Mouse (Mus musculus) forebrain, embryonic 12.5 days (tissue): ENCODE results near the gene Mier1. TPM values are rescaled to one million over a fixed set of nuclear protein-coding genes. Genes with fewer than 3 reads are reported as not detected.
A peak's percentile ranks its signal among the peaks of the same experiment; 100 is the strongest.

Source experiments
- ATAC-seq: fragments of 200-750 bp; cut with Nextera tagmentation; 2 replicates; pipeline ENCODE4 v1.8.0; 2017; ENCODE audit warnings: moderate TSS enrichment; ENCODE audit not compliant: low FRiP score
- H3K27ac ChIP-seq: fragments of 300-500 bp; sonication (generic); 2 replicates; pipeline ENCODE4 v1.5.1; 2016; ENCODE audit warnings: mild to moderate bottlenecking
- H3K27me3 ChIP-seq: fragments of 300-500 bp; sonication (generic); 2 replicates; pipeline ENCODE4 v1.6.1; 2016; ENCODE audit warnings: mild to moderate bottlenecking
- H3K36me3 ChIP-seq: fragments of 300-500 bp; sonication (generic); replicated peaks from 2 replicates; pipeline ENCODE4 v1.6.1; 2016; ENCODE audit warnings: mild to moderate bottlenecking
- H3K4me1 ChIP-seq: fragments of 300-500 bp; sonication (generic); 2 replicates; pipeline ENCODE4 v1.6.1; 2016
- H3K4me2 ChIP-seq: fragments of 300-500 bp; sonication (generic); 2 replicates; pipeline ENCODE4 v1.6.1; 2016; ENCODE audit warnings: mild to moderate bottlenecking, moderate library complexity
- H3K4me3 ChIP-seq: fragments of 300-500 bp; sonication (generic); replicated peaks from 2 replicates; pipeline ENCODE4 v1.5.1; 2016; ENCODE audit warnings: mild to moderate bottlenecking
- H3K9ac ChIP-seq: fragments of 300-500 bp; sonication (generic); 2 replicates; pipeline ENCODE4 v1.6.1; 2016; ENCODE audit warnings: mild to moderate bottlenecking
- H3K9me3 ChIP-seq: fragments of 300-500 bp; sonication (generic); 2 replicates; pipeline ENCODE4 v1.6.1; 2016
- WGBS: fragments of 180-500 bp; shearing (Covaris S2); methylation state at CpG from one replicate; pipeline ENCODE4 v1.1.7; 2016; 5-methylcytosine and 5-hydroxymethylcytosine counted together
- polyA plus RNA-seq: library from polyadenylated mRNA; unstranded; fragments of >200 nt; fragmentation: Nextera tagmentation; extraction: Ambion mirVana; gene quantifications from 2 replicates; pipeline ENCODE4 v1.2.1, GENCODE M21; 2016

Mier1 gene
- polyA plus RNA-seq, 1 experiment from 2014 or later: 41.6 TPM

DNA sequence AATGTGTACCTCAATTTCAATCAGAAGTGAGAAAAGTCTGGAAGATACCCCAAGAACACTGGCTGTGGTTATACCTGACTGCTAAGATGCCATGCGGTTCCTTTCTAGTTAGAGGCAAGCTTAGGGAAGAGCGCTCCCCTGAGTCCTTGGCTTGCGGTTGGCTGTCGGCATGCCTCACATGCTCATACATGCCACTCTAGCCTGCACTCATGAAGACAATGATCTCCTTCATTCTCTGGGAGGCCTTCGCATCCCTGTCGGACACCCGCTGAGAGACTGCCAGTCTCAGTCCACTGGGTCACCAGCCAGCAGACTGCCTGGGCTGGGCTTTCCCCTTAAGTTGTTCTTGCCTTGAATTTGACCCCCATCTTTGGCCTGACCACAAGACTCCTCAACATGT, 59.8 kb downstream of the Mier1 start:
- Histone ChIP-seq H3K4me3 (no peak overlapping the region), H3K9me3 (no peaks in the 10 kb centered on the region), H3K36me3 (peaks cover 32% of the 10 kb centered on the region), H3K4me1 (no peaks in the 10 kb centered on the region; the same call in 1 of the 2 replicates), H3K27ac (no peak overlapping the region), H3K27me3 (0 out of 2 replicates have a peak, but pooled peaks cover 4% of the 10 kb centered on the region), H3K9ac (no peak overlapping the region), H3K4me2 (no peak overlapping the region)
- ATAC-seq: no peak
- WGBS: 88% methylated on average over 7 of the region's 7 CpGs

GRCm38 (mm10) chr4:103177681-103178080, 63.5 kb downstream of the Mier1 start:
- no peak for ATAC-seq
- Histone ChIP-seq H3K27ac (no peak overlapping the region), H3K27me3 (0 out of 2 replicates have a peak, but pooled peaks cover 4% of the 10 kb centered on the region), H3K9me3 (no peaks in the 10 kb centered on the region), H3K4me2 (no peak overlapping the region), H3K4me1 (peaks cover 19% of the 10 kb centered on the region; the same call in 1 of the 2 replicates), H3K9ac (no peak overlapping the region), H3K36me3 (peaks cover 12% of the 10 kb centered on the region), H3K4me3 (no peak overlapping the region)
- 96% methylated on average over 1 of the region's 1 CpGs for WGBS

- no peak for ATAC-seq
- Histone ChIP-seq H3K27me3 (0 out of 2 replicates have a peak, but pooled peaks cover 4% of the 10 kb centered on the region), H3K4me2 (no peak overlapping the region), H3K4me1 (peaks cover 19% of the 10 kb centered on the region; the same call in 1 of the 2 replicates), H3K27ac (no peak overlapping the region), H3K4me3 (no peak overlapping the region), H3K9ac (no peak overlapping the region), H3K9me3 (no peaks in the 10 kb centered on the region), H3K36me3 (peaks cover 13% of the 10 kb centered on the region)
- 86% methylated on average over 7 of the region's 7 CpGs for WGBS
Measured at GRCm38 (mm10) chr4:103178635-103179318, 64.6 kb downstream of the Mier1 start.

DNA sequence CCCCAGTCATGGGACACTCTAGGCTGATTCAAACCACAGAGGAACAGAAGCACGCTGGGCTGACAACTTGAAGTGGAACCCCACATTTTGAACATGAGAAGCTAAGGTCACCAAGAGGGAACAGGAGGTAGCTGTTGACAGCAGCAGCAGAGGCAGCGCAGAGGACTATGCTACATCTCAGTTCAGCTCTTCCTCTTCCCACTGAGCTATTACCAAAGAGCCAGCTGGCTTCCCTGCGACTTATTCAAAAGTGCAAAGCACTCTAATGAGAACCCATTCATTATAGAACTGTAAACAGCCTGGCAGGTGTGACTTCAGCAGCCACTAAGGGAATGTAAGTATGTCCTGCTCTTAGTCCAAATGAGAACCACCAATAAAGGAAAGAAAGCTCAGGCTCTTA, 65.4 kb downstream of the Mier1 start:
- no peak for ATAC-seq
- Histone ChIP-seq H3K4me1 (peaks cover 19% of the 10 kb centered on the region; the same call in 1 of the 2 replicates), H3K27me3 (0 out of 2 replicates have a peak, but pooled peaks cover 4% of the 10 kb centered on the region), H3K9ac (no peak overlapping the region), H3K4me2 (no peak overlapping the region), H3K36me3 (peaks cover 17% of the 10 kb centered on the region), H3K9me3 (no peaks in the 10 kb centered on the region), H3K4me3 (no peak overlapping the region), H3K27ac (no peak overlapping the region)
- WGBS: 51% methylated on average over 3 of the region's 3 CpGs

- Histone ChIP-seq H3K4me3 (no peak overlapping the region), H3K27me3 (0 out of 2 replicates have a peak, but pooled peaks cover 4% of the 10 kb centered on the region), H3K27ac (no peak overlapping the region), H3K4me1 (peaks cover 19% of the 10 kb centered on the region; the same call in 1 of the 2 replicates), H3K4me2 (no peak overlapping the region), H3K9me3 (no peaks in the 10 kb centered on the region), H3K9ac (no peak overlapping the region), H3K36me3 (peaks cover 16% of the 10 kb centered on the region)
- 33% methylated on average over 8 of the region's 8 CpGs for WGBS
- peak; percentile 63 for ATAC-seq
Measured at GRCm38 (mm10) chr4:103180300-103180888, 66.2 kb downstream of the Mier1 start.

DNA sequence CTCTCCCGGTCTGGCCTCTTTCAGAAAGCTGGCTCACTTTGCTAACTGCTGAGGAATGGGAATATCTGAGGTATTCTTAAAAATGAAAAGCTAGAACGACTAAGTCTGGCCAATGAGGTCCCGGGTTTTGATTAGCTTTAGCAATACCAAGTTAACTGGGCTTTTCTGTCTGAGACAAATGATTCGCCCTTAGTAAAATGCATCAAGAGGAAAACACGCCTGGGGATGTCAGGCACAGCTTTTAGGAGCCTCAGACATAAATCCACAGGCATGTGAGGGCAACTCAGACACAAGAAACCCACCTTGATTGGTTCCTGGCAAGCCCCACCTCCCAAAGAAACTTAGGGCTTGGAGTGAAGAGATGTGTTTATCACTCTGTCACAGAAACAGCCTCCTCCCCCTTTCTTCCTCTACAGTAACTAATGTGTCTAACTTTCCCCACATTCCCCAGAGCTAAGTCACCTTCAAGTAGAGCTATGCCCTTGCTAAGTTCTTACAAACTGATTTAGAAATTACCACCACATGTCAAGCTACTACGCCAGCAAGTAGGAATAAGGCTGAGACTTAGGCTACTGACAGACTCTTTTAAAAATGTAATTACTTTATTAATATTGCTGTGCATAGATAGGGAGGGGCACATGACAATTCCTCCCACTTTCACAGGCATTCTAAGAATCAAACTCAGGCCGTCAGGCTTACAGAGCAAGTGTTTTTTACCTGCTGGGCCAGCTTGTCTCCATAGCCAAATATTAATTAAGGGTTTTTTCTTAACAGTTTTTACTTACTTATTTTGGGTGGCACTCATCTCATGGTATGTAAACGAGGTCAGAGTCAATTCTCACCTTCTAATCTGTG, 74.8 kb downstream of the Mier1 start:
- no peak overlapping the region for H3K9ac ChIP-seq
- no peaks in the 10 kb centered on the region; the same call in 1 of the 2 replicates for H3K9me3 ChIP-seq
- peaks cover 46% of the 10 kb centered on the region for H3K36me3 ChIP-seq
- no peak for ATAC-seq
- WGBS: 90% methylated on average over 8 of the region's 8 CpGs
- H3K4me1 ChIP-seq: no peaks in the 10 kb centered on the region
- no peak overlapping the region for H3K4me2 ChIP-seq
- H3K27ac ChIP-seq: no peak overlapping the region
- H3K4me3 ChIP-seq: no peak overlapping the region
- H3K27me3 ChIP-seq: no peaks in the 10 kb centered on the region

GRCm38 (mm10) chr4:103192421-103192820, 78.2 kb downstream of the Mier1 start:
- no peak for ATAC-seq
- Histone ChIP-seq H3K4me1 (no peaks in the 10 kb centered on the region), H3K36me3 (peaks cover 46% of the 10 kb centered on the region), H3K27me3 (no peaks in the 10 kb centered on the region), H3K4me3 (no peak overlapping the region), H3K9me3 (no peaks in the 10 kb centered on the region; the same call in 1 of the 2 replicates), H3K27ac (no peak overlapping the region), H3K9ac (no peak overlapping the region), H3K4me2 (no peak overlapping the region)
- whole genome bisulfite sequencing: 86% methylated on average over 2 of the region's 2 CpGs

DNA sequence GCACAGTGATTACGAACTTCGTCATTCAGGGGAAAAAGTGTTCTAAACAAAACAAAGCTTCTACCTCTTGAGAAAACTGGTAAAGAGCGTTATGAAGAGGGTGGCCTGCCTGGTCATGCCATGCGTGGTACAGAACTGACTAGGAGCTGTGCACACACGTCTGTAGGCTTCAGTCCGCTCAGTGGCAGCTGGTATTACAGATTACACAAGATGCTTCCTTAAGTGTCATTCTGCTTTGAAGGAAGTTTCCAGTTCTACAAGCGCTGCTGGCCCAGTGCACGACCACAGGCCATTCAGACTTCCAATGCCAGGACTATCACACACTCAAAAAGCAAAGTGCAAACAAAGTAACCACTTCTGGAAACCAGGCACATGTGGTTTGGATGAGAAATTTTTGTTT, 83.2 kb downstream of the Mier1 start:
- ATAC-seq: no peak
- 90% methylated on average over 8 of the region's 8 CpGs for WGBS
- Histone ChIP-seq H3K4me2 (no peak overlapping the region), H3K27ac (no peak overlapping the region), H3K4me3 (no peak overlapping the region), H3K4me1 (no peaks in the 10 kb centered on the region), H3K9ac (no peak overlapping the region), H3K36me3 (peaks cover 40% of the 10 kb centered on the region), H3K9me3 (no peaks in the 10 kb centered on the region; the same call in 1 of the 2 replicates), H3K27me3 (no peaks in the 10 kb centered on the region)

- no peak overlapping the region for H3K4me3 ChIP-seq
- peaks cover 32% of the 10 kb centered on the region for H3K36me3 ChIP-seq
- no peaks in the 10 kb centered on the region for H3K4me1 ChIP-seq
- 43% methylated on average over 4 of the region's 4 CpGs for WGBS
- no peak overlapping the region for H3K4me2 ChIP-seq
- no peaks in the 10 kb centered on the region for H3K9me3 ChIP-seq
- no peak overlapping the region for H3K9ac ChIP-seq
- H3K27ac ChIP-seq: no peak overlapping the region
- ATAC-seq: no peak
- no peaks in the 10 kb centered on the region for H3K27me3 ChIP-seq
Measured at GRCm38 (mm10) chr4:103199086-103199485, 84.9 kb downstream of the Mier1 start.

- Histone ChIP-seq H3K4me3 (no peak overlapping the region), H3K27me3 (no peaks in the 10 kb centered on the region), H3K9ac (no peak overlapping the region), H3K4me1 (no peaks in the 10 kb centered on the region), H3K36me3 (peaks cover 40% of the 10 kb centered on the region), H3K9me3 (no peaks in the 10 kb centered on the region), H3K4me2 (no peak overlapping the region), H3K27ac (no peak overlapping the region)
- 93% methylated on average over 1 of the region's 1 CpGs for WGBS
- ATAC-seq: no peak
Measured at GRCm38 (mm10) chr4:103200046-103200445, 85.9 kb downstream of the Mier1 start.

DNA sequence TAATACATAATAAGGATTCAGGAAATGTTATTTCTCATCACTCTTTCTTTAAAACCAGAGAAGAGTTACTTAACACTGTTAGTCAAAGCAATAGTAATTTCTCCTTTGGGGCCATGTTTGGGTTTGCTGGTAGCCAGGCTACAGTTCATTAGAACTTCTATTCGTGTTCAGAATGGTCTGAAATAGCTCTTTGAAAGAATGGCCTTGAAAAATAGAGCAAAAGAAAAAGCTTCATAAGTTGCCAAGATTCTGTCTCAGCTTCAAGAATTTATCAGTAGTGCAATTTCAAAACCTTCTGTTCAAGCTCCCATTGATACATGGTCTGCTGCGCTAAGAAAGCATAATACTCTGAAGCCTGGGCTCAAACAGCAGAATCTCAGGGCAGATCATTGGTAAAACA, 89.5 kb downstream of the Mier1 start:
- ATAC-seq: no peak
- no peak overlapping the region for H3K27ac ChIP-seq
- peaks cover 52% of the 10 kb centered on the region for H3K36me3 ChIP-seq
- no peaks in the 10 kb centered on the region for H3K4me1 ChIP-seq
- no peak overlapping the region for H3K4me3 ChIP-seq
- WGBS: 82% methylated on average over 2 of the region's 2 CpGs
- no peaks in the 10 kb centered on the region for H3K27me3 ChIP-seq
- no peaks in the 10 kb centered on the region for H3K9me3 ChIP-seq
- H3K4me2 ChIP-seq: no peak overlapping the region
- H3K9ac ChIP-seq: no peak overlapping the region

- ATAC-seq: no peak
- Histone ChIP-seq H3K36me3 (peaks cover 42% of the 10 kb centered on the region), H3K4me2 (no peak overlapping the region), H3K4me1 (peaks cover 11% of the 10 kb centered on the region), H3K9me3 (no peaks in the 10 kb centered on the region), H3K9ac (no peak overlapping the region), H3K4me3 (no peak overlapping the region), H3K27me3 (no peaks in the 10 kb centered on the region), H3K27ac (no peak overlapping the region)
- 88% methylated on average over 1 of the region's 1 CpGs for WGBS
Measured at GRCm38 (mm10) chr4:103208553-103208952, 94.4 kb downstream of the Mier1 start.
